Mouse (Mus musculus) ES-E14 (cell line): Measurements from ENCODE around the gene Dcp1a.

Experiments
- CHD2 ChIP-seq: IDR thresholded peaks from 2 replicates; pipeline ENCODE4 v1.6.1; 2014; ENCODE audit warnings: mild to moderate bottlenecking, low read depth, low read length, inconsistent platforms
- HCFC1 ChIP-seq: IDR thresholded peaks from 2 replicates; pipeline ENCODE4 v1.6.1; 2012; ENCODE audit warnings: low read length, inconsistent platforms, borderline replicate concordance; ENCODE audit not compliant: insufficient read depth
- MAFK ChIP-seq: IDR thresholded peaks from 2 replicates; pipeline ENCODE4 v1.6.1; 2014; ENCODE audit warnings: mild to moderate bottlenecking, low read depth, low read length, inconsistent platforms; ENCODE audit not compliant: insufficient read depth

GRCm38 (mm10) chr14:30494998-30495397, 15.7 kb downstream of the Dcp1a start:
- no peak for TF ChIP-seq MAFK
- no peak for TF ChIP-seq HCFC1
- TF ChIP-seq CHD2 = no peak
